Mouse (Mus musculus) myocyte (in vitro differentiated cells): ENCODE results near the gene Nmnat3. TPM values are rescaled to one million over a fixed set of nuclear protein-coding genes. Genes with fewer than 3 reads are reported as not detected.
"Not testable (repeated sequence)": the region's sequence is repeated elsewhere in the genome, so short reads cannot be mapped to it uniquely, and the experiment has no call there.

ENCODE experiments used
- H3K27me3 ChIP-seq: one replicate; pipeline ENCODE4 v1.6.1; 2011; ENCODE audit not compliant: control insufficient read depth, insufficient read depth, insufficient read length
- H3K36me3 ChIP-seq: one replicate; pipeline ENCODE4 v1.6.1; 2011; ENCODE audit not compliant: control insufficient read depth, insufficient read depth
- H3K4me2 ChIP-seq: one replicate; pipeline ENCODE4 v1.6.1; 2011; ENCODE audit warnings: low read depth, control low read depth
- H3K4me3 ChIP-seq: one replicate; pipeline ENCODE4 v1.5.1; 2011; ENCODE audit warnings: mild to moderate bottlenecking, control low read depth, moderate library complexity
- H3K79me2 ChIP-seq: one replicate; pipeline ENCODE4 v1.6.1; 2011; ENCODE audit not compliant: control insufficient read depth, insufficient read depth
- H3ac ChIP-seq: one replicate; pipeline ENCODE4 v1.6.1; 2011; ENCODE audit not compliant: control insufficient read depth, insufficient read length
- CEBPB ChIP-seq: IDR thresholded peaks from 2 replicates; pipeline ENCODE4 v1.6.1; 2011; ENCODE audit warnings: mild to moderate bottlenecking, moderate library complexity; ENCODE audit not compliant: poor library complexity, insufficient read depth, severe bottlenecking
- E2F4 ChIP-seq: IDR thresholded peaks from one replicate; pipeline ENCODE4 v1.6.1; 2011; ENCODE audit warnings: mild to moderate bottlenecking, control low read depth, moderate library complexity; ENCODE audit not compliant: insufficient read depth
- MAX ChIP-seq: IDR thresholded peaks from one replicate; pipeline ENCODE4 v1.6.1; 2011; ENCODE audit warnings: low read depth, mild to moderate bottlenecking, control low read depth
- MYOD1 ChIP-seq, 3 experiments: IDR thresholded peaks; one replicate each; pipeline ENCODE4 v1.6.1; 2011; ENCODE audit warnings: control low read depth in 2 of 3, low read depth in 2 of 3, mild to moderate bottlenecking in 2 of 3, moderate library complexity in 1 of 3; ENCODE audit not compliant: insufficient read length in 2 of 3, control insufficient read depth in 1 of 3
- MYOG ChIP-seq, 3 experiments: IDR thresholded peaks; one replicate each; pipeline ENCODE4 v1.6.1; 2011; ENCODE audit warnings: control low read depth in 2 of 3, low read depth in 2 of 3, mild to moderate bottlenecking in 2 of 3; ENCODE audit not compliant: insufficient read length in 2 of 3, control insufficient read depth in 1 of 3, insufficient read depth in 1 of 3
- POLR2A ChIP-seq: IDR thresholded peaks from one replicate; pipeline ENCODE4 v1.6.1; 2011; ENCODE audit warnings: low read depth, mild to moderate bottlenecking, control low read depth, moderate library complexity; ENCODE audit not compliant: insufficient read length
- POLR2AphosphoS2 ChIP-seq: IDR thresholded peaks from one replicate; pipeline ENCODE4 v1.6.1; 2011; ENCODE audit warnings: low read depth, control low read depth; ENCODE audit not compliant: insufficient read length
- REST ChIP-seq: IDR thresholded peaks from one replicate; pipeline ENCODE4 v1.6.1; 2011; ENCODE audit warnings: mild to moderate bottlenecking, control low read depth, moderate library complexity; ENCODE audit not compliant: insufficient read depth, insufficient read length
- SRF ChIP-seq: IDR thresholded peaks from one replicate; pipeline ENCODE4 v1.6.1; 2011; ENCODE audit warnings: low read depth; ENCODE audit not compliant: control insufficient read depth, insufficient read length
- TCF12 ChIP-seq: IDR thresholded peaks from one replicate; pipeline ENCODE4 v1.6.1; 2011; ENCODE audit warnings: mild to moderate bottlenecking, control low read depth; ENCODE audit not compliant: poor library complexity, insufficient read depth, severe bottlenecking
- TCF3 ChIP-seq: IDR thresholded peaks from one replicate; pipeline ENCODE4 v1.6.1; 2011; ENCODE audit warnings: low read depth, control low read depth; ENCODE audit not compliant: insufficient read length
- USF1 ChIP-seq: IDR thresholded peaks from one replicate; pipeline ENCODE4 v1.6.1; 2011; ENCODE audit warnings: low read depth, mild to moderate bottlenecking, control low read depth, moderate library complexity
- polyA plus RNA-seq: library from polyadenylated mRNA; unstranded; fragments of >200 nt; fragmentation: generic; extraction: Trizol; gene quantifications from one replicate; pipeline ENCODE4 v1.2.1, GENCODE M21; 2012; ENCODE audit warnings: missing spikeins

Nmnat3 gene
- polyA plus RNA-seq = 1.3 TPM

DNA sequence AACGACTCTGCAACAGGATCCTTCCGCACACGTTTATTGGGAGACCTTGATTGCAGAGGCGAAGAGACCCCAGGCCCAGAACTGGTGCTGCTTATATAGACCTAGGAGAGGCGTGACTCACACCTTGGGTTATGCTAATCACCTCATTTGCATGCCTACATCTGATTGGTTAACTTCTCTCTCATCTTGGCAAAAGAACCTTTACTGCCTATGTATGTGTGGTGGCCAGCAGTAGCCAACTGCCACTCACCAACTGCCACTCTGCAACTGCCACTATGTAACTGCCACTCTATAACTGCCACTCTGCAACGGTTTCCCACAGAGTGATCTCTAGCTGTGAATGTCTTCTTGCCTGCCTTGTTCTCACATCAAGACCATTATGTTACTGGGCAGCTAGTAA lies at the start of gene Nmnat3:
Nmnat3 (plus strand) TSS at position 301 of the 400 bp plus-strand sequence.
- H3K79me2 ChIP-seq, H3ac ChIP-seq, H3K4me3 ChIP-seq, H3K27me3 ChIP-seq, H3K36me3 ChIP-seq, H3K4me2 ChIP-seq: not testable (repeated sequence)

DNA sequence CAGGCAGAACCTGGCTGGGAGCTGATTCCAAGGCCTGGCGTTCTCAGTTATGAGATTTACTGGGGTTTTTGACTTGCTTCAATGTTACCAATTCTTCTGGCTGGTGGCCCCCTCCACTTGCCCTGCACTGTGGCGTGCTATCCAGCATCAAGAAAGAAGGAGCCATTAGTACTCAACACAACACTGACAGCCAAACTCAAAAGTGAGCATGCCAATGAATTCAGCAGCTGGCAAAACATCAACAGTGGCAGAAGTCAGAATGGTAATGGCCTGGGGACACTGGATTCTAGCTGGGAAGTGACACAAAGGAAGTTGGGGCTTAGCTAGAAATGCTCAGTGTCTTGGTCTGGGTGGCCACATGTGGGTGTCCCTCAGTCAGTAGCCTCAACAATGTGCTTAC lies 43.8 kb upstream of the Nmnat3 start:
- Histone ChIP-seq H3K4me3 (no peak overlapping the region), H3K36me3 (no peaks in the 10 kb centered on the region), H3K4me2 (no peak overlapping the region), H3ac (no peak overlapping the region), H3K79me2 (no peaks in the 10 kb centered on the region), H3K27me3 (no peaks in the 10 kb centered on the region)
- TF ChIP-seq USF1 (no peak), CEBPB (no peak), POLR2A (no peak)

DNA sequence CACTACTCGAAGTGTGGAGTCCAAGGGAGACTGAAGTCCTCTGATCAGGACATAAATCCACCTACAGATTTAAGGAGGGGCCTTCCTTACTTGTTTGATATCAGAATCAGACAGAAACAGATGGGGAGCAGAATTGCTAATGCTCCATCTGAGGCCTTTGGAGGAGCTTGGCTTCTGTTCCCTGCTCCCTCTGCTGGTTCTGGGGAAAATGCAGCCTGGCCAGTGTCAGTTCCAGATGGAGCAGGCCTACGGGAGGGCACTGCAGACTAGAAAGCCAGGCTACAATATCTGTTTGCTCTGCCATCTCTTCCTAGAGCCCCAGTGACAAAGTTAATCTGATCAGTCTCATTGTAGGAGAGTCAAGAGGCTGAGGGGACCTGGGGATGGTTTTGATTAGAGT lies 43.0 kb upstream of the Nmnat3 start:
- no peaks in the 10 kb centered on the region for H3K36me3 ChIP-seq
- no peak overlapping the region for H3ac ChIP-seq
- no peaks in the 10 kb centered on the region for H3K79me2 ChIP-seq
- no peak overlapping the region for H3K4me3 ChIP-seq
- no peak overlapping the region for H3K4me2 ChIP-seq
- no peaks in the 10 kb centered on the region for H3K27me3 ChIP-seq
- no peak for TF ChIP-seq REST
- no peak for TF ChIP-seq TCF3
- no peak for TF ChIP-seq CEBPB
- TF ChIP-seq MYOD1 (IDR thresholded peaks at IDR 0.05; ENCODE audit: control insufficient read depth in 1 of 3, insufficient read length in 2 of 3, low read depth in 2 of 3) = no peak
- no peak for TF ChIP-seq USF1
- no peak for TF ChIP-seq E2F4
- TF ChIP-seq POLR2A = no peak

DNA sequence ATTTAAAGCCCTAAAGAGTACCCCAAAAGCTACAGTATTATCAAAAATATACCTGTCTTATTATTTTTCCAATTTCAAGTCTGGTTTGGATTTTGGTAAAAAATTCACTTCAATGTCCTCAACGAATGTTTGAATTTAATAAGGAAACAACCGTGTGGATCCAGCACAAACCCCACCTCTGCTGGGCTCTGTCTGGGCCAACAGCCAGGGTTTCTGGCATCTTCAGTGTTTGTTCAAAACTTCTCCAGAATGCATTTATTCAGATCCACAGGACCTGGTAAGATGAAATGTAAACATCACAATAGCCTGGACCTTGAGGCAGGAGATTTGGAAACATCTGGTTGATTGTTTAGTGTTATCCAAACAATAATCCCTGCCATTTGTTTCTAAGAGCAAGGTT lies 42.0 kb upstream of the Nmnat3 start:
- Histone ChIP-seq H3ac (no peak overlapping the region), H3K4me3 (no peak overlapping the region), H3K27me3 (no peaks in the 10 kb centered on the region), H3K4me2 (no peak overlapping the region), H3K36me3 (no peaks in the 10 kb centered on the region), H3K79me2 (no peaks in the 10 kb centered on the region)
- TF ChIP-seq TCF3 (no peak), SRF (no peak), MYOG (IDR thresholded peaks at IDR 0.05; ENCODE audit: control insufficient read depth in 1 of 3, insufficient read depth in 1 of 3, insufficient read length in 2 of 3, low read depth in 2 of 3) (no peak), CEBPB (no peak), MAX (no peak), MYOD1 (IDR thresholded peaks at IDR 0.05; ENCODE audit: control insufficient read depth in 1 of 3, insufficient read length in 2 of 3, low read depth in 2 of 3) (no peak), REST (no peak), TCF12 (no peak), POLR2A (no peak)

DNA sequence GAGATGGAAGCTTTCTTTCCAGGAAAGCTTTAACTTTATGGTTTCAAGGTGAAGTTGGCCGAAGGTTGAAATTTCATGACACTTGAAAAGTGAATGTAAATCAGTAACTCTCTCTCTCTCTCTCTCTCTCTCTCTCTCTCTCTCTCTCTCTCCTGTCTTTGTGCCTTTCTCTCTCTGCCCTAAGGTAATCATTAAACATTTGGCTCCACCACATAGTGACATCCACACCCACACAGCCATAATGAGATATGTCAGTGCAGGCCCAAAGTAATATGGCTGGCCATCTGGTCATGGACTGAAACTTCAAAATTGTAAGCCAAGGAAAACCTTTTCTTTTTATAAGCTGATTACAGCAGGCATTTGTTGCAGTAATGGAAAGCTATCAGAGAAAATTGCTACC lies 40.9 kb upstream of the Nmnat3 start:
- Histone ChIP-seq H3K4me3 (no peak overlapping the region), H3K36me3 (no peaks in the 10 kb centered on the region), H3K79me2 (no peaks in the 10 kb centered on the region), H3K4me2 (no peak overlapping the region), H3ac (no peak overlapping the region), H3K27me3 (no peaks in the 10 kb centered on the region)
- TF ChIP-seq USF1 = no peak
- no peak for TF ChIP-seq REST
- no peak for TF ChIP-seq TCF12
- no peak for TF ChIP-seq MAX
- TF ChIP-seq MYOD1 (IDR thresholded peaks at IDR 0.05; ENCODE audit: control insufficient read depth in 1 of 3, insufficient read length in 2 of 3, low read depth in 2 of 3) = no peak
- TF ChIP-seq MYOG (IDR thresholded peaks at IDR 0.05; ENCODE audit: control insufficient read depth in 1 of 3, insufficient read depth in 1 of 3, insufficient read length in 2 of 3, low read depth in 2 of 3) = no peak
- TF ChIP-seq E2F4 = no peak
- no peak for TF ChIP-seq CEBPB

- Histone ChIP-seq H3K36me3 (no peaks in the 10 kb centered on the region), H3K27me3 (no peaks in the 10 kb centered on the region), H3K4me2 (no peak overlapping the region), H3ac (no peak overlapping the region), H3K4me3 (no peak overlapping the region), H3K79me2 (no peaks in the 10 kb centered on the region)
- TF ChIP-seq USF1 = no peak
- no peak for TF ChIP-seq POLR2AphosphoS2
- TF ChIP-seq MAX = no peak
- TF ChIP-seq REST = no peak
- TF ChIP-seq CEBPB = no peak
- TF ChIP-seq E2F4 = no peak
- TF ChIP-seq SRF = no peak
- no peak for TF ChIP-seq POLR2A
- no peak for TF ChIP-seq MYOG (IDR thresholded peaks at IDR 0.05; ENCODE audit: control insufficient read depth in 1 of 3, insufficient read depth in 1 of 3, insufficient read length in 2 of 3, low read depth in 2 of 3)
Measured at GRCm38 (mm10) chr9:98260210-98260609, 27.0 kb upstream of the Nmnat3 start.
